Mouse (Mus musculus) 416B (cell line): ENCODE measurements at regions not wholly inside any gene's neighbourhood (a gene's known extent, or its start where the extent isn't known, plus 50 kb on each side); places are given as distances from the start of the nearest gene placed in this dataset.

ENCODE experiments used
- DNase-seq: peaks from one replicate; pipeline ENCODE4 v3.0.0; 2011; ENCODE audit warnings: low read depth

DNA sequence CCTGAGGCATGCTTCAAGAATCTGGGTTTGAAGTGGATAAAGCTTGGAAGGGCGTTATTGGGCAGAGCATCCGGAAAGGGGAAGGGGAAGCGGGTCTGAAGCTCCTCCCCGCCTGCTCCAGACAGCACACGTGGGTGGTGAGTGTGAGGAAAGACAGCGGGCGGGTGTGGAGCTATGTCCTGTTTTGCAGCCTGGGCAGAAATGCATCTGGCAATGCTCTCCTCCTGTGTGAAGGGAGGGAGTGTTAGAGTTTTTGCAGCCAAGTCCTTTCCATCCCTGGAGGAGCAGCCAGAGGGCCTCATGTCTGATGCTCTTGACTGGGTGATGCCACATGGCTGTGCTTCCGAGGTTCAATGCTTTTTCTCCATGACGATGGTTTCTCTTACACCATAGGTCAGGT is 73.4 kb upstream of the Fndc3a start:
- DNase-seq, result peak; percentile 66

- DNase-seq, result no peak
These were observed 69.6 kb upstream of the Fndc3a start for GRCm38 (mm10) chr14:72779446-72779845.

- DNase-seq, result no peak
These were observed 69.0 kb upstream of the Fndc3a start for GRCm38 (mm10) chr14:72778756-72779155.

DNA sequence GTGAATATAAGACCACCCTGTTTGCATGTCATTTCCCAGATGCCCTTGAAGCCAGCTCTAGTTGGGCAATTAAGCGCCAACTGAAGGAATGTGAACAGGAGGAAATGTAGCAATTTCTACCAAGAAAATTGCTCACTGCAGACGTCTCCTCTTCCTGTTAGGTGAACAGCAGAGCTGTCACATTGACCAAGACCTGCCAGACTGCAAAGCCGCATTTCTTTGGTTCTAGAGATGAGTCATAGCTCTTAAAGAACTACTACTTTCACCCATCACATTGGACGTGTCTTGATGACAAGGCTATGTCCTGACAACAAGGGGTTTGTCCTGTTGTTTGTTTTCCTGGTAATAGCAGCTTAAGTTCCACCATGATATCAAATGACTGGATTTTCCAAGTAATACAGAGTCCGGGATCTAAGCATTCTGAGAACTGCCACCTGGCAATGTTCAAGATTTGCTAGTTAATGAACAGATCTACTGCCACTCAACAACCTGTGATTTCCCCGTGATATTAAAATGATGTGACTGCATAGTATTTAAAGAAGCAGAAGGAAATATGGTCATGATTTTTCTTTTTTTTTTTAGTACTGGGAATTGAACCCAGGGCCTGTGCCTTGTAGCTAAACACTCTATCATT is 68.2 kb upstream of the Fndc3a start:
- DNase-seq, result peak; percentile 97

GRCm38 (mm10) chr14:72770237-72770636 is 60.4 kb upstream of the Fndc3a start:
- DNase-seq, result no peak

GRCm38 (mm10) chr14:72760123-72760522 is 50.3 kb upstream of the Fndc3a start:
- peak; percentile 86 for DNase-seq
